Mouse (Mus musculus) hematopoietic stem cell, adult 5-6 weeks (primary cell): ENCODE data around the gene Eef2k. TPM values are rescaled to one million over a fixed set of nuclear protein-coding genes. Genes with fewer than 3 reads are reported as not detected.

Experiments used
- ATAC-seq, 2 experiments: fragments of 125-278 bp in 1 of 2; replicated peaks in 1 of 2; 2 replicates each; pipeline ENCODE4 v1.8.0; 2016 to 2017; ENCODE audit warnings: inconsistent platforms in 2 of 2, mild to moderate bottlenecking in 2 of 2, moderate number of reproducible peaks in 2 of 2, low read depth in 1 of 2, moderate TSS enrichment in 1 of 2; ENCODE audit not compliant: low FRiP score in 2 of 2, poor library complexity in 2 of 2, severe bottlenecking in 2 of 2, insufficient read depth in 1 of 2, low TSS enrichment in 1 of 2
- total RNA-seq: library from RNA; stranded (forward); fragments of 172-1452, 232-1000 nt; gene quantifications from 2 replicates; pipeline ENCODE4 v1.2.3, GENCODE M21; 2017

Eef2k gene
- total RNA-seq, 1 experiment from 2014 or later: 162 TPM

DNA sequence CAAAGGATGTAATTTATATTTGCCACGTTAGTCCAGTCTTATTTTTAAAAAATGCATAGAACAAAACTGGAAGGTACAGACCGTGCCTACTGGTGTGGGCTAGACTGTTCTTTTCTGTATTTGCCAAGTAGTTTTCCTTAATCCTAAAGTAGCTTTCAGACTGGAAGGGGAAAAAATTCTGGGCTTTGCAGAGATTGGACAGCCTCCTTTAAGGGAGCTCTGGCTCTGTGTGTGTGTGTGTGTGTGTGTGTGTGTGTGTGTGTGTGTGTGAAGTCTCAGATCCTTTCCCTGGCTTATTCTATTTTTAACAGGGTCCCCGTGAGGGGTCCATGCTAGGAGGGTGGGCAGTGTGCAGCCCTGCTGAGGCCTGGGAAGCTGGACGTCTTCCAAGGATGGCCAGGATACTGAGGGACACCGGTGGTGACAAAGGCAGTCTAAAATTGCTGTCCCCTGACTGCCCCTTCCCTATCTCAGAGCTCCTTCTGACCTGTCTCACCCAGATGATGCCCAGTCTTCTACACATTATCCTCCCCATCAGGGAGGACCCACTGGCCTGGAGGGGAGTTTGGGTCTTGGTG is 27.9 kb downstream of the Eef2k start:
- no peak for ATAC-seq

DNA sequence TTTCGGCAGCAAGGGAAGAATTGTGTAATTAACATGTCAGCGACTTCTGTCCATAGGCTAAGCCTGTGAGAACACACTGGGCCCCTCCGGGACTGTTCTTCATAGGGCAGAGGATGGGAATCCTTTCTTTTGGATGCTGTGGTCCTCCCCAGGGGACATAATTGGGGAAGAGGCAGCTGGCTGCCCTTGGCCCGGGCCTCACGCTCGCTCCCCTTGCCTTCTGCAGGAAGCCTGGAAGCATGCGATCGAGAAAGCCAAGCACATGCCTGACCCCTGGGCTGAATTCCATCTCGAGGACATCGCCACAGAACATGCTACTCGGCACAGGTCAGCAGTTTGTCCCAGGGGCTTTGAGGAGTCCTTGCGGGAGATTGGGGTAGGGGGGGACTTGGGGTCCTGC is 30.5 kb downstream of the Eef2k start:
- no peak for ATAC-seq

DNA sequence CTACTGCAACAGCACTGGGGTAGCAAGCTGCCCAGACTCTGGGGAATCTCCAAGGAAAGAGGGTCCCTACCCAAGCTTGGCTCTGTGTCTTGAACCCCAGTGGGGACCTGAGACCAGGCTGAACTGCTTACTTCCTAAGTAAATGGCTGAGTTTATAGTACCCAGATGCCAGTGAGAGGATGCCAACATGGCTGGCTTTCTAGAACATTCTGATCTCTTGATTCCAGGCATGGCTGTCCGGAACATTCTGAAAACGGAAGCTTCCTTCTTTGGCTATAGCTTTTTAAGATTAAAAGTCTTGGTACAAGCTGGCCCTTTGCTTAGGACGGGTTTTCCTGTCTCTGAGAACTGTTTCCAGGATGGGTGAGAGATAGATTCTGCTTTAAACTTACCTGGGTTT is 31.4 kb downstream of the Eef2k start:
- no peak for ATAC-seq

DNA sequence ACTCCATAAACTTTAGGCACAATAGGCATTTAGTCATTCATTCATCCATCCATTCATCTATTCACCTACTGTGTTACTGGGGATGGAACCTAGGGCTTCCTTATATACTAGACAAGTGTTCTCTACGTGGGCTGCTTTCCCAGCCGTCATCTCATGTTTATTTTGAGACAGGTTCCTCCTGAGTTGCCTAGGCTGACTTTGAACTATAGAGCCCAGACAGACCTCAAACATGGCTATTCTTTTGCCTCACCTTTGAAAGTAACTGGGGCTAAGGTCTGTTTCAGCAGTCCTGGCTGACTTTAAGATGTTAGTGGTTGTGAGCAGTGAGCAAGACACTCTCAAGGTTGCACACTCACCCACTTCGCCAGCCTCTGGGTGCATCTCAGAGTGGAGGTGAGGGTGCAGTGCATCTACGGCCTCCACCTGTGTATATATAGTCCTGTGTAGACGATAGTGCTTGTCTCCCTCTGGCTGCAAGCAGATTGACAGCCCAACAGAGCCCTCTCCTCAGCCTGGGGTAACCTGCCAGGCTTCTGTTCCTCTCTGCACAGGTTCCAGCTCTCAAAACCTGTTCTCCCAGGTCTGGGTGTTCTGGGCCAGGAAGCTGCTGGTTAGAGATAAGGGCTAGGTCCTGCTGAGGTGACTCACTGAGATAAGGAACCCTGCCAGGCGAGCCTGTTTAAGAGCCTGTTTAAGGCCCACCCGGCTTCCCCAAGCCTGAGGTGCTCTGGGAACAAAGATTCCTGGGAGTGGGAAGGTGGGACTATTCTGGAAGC is 32.3 kb downstream of the Eef2k start:
- ATAC-seq: peak; percentile 87 to 91

DNA sequence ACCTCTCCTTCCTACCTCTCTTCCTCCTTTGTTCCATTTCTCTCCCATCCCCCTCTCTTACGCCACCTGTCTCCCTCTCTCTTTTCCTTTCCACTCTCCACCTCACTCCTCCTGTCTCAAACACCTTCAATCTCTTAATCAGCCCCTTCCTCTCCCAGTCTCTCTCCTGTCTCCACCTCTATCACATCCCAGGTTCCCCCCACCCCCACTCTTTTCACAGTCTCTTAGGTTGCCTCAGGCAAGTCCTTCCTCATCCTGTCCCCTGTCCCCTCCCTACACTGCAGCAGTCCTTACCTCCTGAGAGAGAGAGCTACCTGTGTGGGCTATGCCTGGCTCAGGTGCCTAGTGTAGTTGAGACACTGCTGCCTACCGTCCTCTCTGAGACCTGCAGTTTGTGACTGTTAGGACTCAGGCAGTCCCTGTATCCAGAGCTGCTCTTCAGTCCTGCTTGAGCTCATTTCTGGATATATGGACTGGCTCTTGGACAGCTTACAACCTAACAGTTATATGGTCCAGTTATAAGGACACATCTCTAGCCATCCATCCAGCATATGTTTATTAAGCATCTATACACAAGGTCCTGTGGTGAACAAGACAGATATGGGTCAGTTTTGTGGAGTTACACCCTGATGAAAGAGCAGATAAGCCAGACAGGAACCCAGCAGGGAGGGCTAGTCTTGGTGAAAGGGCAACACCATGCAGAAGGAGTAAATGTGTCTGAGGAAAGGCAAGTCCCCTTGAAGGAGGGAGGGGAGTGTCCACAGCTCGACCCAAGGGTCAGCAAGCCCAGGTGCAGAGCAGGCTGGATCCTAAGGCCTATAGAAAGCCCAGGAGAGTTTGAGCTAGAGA is 33.1 kb downstream of the Eef2k start:
- ATAC-seq: peak in 1 of 2 experiments; percentile 4; a peak in 1 of 4 replicates

DNA sequence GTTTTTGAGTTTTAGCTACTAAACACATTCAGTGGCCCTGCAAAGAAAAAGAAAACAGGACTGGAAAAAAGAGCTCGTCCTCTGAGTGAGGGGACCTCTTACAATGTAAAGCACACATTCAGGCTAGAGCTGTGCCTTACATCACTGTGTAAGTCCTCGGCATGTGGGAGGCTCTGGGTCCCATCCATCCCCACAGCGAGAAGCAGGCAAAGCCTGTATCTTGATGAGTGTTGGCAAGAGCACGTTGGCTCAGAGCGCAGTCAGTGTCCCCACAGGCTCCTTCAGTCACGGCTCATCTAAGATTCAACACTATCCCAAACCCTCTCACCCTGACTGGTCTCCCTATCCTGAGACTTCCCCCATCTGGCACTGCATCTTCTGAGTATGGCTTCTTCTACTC is 35.6 kb downstream of the Eef2k start:
- no peak for ATAC-seq

DNA sequence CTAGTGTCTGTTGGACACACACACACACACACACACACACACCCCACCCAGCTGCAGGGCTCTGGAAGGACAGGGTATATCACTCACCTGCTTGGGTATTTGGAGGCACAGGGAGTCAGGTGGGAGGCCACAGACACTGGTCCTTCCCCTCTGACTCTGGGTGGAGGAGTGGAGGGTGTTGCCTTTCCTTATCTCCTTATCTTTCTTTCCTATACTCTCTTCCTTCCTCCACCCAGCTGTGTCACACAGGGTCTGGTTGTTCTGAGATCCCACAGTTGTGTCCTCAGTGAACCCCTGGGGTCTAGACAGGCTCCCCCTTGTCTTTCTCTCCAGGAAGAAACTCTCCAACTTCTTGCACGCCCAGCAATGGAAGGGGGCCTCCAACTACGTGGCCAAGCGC is 37.3 kb downstream of the Eef2k start:
- ATAC-seq: no peak

DNA sequence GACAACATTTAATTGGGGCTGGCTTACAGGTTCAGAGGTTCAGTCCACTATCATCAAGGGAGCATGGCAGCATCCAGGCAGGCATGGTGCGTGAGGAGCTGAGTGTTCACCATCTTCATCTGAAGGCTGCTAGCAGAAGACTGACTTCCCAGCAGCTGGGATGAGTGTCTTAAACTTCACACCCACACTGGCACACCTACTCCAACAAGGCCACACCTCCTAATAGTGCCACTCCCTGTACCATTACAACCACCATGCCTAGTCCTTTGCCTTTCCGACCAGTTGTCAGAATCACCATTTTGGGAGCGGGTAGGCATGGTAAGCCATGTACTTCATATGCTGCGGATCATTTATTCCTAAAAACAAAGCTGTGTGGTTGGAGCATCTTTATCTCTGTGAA is 38.1 kb downstream of the Eef2k start:
- ATAC-seq: no peak

DNA sequence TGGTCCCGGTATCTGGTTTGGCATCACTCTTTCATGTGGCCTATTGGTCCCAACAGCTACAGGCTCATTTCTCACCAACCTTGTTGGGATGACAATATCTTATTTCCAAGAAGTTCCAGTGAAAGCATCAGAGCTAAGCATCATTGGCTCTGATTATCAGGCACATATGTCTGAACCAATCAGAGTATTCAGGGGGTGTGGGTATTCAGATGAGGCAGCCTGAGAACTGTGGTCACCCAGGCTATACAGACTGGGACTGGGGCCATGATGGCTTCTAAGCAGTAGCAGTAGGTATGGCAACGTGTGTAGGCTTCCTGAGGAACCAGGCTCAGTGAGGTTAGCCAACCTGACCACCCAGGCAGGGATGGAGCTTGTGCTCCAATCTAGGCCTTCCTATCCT is 38.8 kb downstream of the Eef2k start:
- no peak for ATAC-seq

DNA sequence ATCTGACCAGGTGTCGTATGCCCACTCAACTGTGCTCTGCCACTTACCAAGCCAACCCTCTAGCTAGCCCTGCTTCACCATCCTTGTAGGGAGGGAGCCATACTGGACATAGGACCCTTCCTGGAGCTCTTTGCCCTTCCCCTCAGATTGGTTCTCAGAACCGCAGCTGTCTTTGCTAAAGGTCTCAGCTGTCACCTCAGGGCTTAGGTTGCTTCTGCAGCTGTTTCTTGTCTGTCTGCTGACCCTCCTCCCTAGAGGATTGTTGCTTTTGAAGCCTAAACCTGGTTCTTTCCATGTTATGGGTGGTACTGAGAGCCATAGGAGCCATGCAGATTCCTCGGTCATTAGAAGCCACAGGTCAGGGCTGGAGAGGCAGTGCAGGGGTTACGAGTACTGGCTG is 40.0 kb downstream of the Eef2k start:
- ATAC-seq: no peak

DNA sequence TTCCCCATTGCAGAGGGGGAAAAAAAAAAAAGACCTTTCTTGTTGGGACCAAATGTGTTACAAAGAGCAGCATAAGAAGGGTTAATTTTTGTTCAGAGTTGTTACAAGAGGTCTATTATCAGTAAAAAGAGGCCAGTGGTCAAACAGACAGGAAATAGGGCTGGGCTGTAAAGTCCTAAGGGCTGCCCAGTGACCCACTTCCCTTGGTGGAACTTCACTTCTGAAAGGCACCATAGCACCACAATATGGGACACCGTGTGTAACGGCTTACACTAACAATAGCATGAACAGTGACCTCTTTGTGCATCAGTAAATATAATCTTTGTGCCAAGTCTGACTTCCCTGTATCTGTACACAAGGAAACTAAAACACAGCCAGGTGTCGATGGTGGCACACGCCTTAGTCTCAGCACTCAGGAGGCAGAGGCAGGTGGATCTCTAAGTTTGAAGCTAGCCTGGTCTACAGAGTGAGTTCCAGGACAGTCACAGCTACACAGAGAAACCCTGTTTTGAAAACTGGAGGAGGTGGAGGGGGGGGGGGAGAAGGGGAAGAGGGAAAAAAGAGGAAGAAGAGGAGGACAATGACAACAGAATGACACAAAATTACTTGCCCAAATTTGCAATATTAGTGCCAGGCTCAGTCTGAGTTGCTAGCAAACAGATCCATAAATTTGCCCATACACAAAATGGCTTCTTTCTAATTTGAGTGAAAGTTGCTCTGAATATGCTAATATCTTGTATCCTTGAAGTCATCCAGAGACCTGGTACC is 41.1 kb downstream of the Eef2k start:
- no peak; a peak in 1 of 4 replicates for ATAC-seq

DNA sequence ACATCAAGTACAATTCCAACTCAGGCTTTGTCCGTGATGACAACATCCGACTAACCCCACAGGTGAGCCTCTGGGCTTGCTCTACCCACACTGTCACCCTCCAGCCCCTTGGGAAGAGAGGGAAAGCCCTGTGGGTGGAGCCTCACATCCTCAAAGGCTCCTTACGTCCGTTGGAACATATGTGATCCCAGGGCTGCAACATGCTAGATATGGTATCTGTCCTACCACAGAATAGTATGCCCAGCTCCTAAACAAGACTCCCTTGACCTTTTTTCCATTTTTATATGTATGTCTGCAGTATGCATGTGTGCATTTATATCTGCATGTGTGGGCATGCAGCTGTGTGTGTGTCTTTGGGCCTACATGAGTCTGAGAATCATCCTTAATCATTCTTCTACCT is 42.1 kb downstream of the Eef2k start:
- ATAC-seq: no peak

DNA sequence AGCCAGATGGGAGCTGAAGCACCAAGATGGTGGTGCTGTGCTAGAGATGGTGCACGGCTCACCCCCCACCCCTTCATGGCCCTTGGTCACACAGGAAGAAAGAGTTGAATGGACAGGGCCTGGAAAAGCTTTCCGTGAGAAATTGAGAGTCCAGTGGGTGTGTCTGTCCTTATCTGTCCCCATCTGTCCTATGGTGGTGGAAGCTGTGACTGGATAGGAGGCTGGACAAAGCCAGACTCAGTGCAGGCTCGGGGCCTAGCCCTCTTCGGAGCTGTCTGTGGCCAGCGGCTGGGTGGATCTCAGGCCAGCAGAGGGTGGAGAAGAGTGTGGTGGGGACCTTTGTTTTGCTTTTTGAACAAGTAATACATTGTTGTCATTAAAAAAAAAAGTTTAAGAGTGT is 50.5 kb downstream of the Eef2k start:
- no peak for ATAC-seq

DNA sequence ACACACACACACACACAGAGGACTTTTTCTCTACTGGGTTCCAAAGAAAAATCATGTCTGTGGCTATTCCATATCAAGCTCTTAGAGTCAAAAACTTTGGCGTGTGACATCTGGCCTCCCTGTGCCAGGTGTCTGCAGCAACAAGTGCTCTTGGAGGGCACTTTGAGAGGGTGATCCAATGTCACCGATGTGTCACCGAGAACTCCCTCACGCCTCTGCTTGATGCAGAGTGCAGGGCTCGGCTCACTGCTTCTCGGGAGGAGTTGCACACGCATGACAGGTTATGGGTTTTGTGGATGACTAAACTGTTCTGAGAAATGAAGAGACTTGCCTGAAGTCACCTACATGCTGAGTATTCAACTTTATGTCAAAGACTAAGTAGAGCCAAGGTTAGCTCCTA is 54.4 kb downstream of the Eef2k start:
- no peak for ATAC-seq

DNA sequence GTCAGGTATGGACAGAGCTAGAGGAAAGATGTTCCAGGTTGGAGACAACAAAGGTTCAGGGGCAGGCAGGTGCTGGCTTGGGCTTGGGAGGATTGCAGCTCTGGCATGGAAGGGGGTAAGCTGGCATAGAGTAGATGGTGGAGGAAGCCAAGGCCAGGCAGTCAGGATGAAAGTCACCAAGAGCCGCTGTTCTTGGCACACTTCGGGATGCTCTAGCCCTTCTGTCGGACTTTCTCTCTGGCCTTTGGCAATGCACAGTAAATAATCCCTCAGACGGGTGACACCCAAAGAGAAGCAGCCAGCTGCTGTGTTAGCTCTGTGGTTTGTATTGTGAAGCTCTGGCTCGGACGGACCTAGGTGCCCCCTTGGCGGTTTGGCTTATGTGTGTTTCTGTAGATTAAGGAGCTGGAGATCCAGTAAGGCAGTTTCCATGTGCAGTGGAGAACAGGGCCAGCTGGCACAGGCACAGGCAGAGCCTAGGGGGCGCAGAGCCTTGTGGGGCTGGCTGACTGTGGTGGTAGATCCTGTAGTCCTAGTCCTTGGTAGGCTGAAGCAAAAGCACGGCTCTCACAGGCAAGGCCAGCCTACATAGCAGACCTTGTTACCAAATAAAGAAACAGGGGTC is 55.2 kb downstream of the Eef2k start:
- no peak for ATAC-seq

DNA sequence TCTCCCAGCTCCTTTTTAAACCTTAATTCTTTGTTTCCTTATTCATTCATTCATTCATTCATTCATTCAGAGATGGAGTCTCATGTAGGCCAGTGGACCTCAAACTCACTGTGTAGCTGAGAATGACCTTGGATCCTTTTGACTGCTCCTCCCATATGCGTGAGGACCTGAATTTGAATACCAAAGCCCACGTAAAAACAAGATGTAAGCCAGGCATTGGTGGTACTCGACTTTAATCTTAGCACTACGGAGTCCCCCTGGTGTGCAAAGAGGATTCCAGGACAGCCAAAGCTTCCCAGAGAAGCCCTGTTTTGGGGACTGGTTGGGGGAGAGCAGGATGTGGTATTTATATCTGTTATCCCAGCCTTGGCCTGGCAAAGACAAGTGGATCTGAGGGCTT is 57.6 kb downstream of the Eef2k start:
- ATAC-seq: no peak

DNA sequence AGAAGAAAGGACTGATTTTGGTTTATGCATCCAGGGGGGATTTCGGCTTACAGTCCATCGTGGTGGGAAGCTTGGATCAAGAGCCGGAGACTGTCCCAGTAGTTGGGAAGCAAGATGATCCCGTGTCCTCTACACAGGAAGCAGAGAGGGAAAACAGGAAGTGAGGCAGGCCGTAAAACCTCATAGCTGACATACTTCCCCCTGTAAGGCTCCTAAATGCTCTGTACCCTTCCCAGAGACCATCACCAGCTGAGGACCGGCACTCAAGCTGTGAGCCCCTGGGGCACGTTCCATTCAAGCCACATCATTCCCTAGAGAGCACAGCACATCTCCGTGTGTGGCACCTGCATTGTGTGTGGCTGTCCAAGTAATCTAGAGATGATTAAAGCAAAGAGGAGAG is 59.1 kb downstream of the Eef2k start:
- peak in 1 of 2 experiments; percentile 22; a peak in 1 of 4 replicates for ATAC-seq
